Mouse (Mus musculus): ENCODE results near the gene Pcare.
"Not testable (repeated sequence)": the region's sequence is repeated elsewhere in the genome, so short reads cannot be mapped to it uniquely, and the experiment has no call there.

Gene Pcare

GRCm38 (mm10) chr17:71752831-71753230, at the start of gene Pcare:
Gene Pcare, minus strand, starts transcription at chr17:71752894.
- no peak for DNase-seq (ENCODE audit: extremely low read depth, insufficient read length, low spot score)

DNA sequence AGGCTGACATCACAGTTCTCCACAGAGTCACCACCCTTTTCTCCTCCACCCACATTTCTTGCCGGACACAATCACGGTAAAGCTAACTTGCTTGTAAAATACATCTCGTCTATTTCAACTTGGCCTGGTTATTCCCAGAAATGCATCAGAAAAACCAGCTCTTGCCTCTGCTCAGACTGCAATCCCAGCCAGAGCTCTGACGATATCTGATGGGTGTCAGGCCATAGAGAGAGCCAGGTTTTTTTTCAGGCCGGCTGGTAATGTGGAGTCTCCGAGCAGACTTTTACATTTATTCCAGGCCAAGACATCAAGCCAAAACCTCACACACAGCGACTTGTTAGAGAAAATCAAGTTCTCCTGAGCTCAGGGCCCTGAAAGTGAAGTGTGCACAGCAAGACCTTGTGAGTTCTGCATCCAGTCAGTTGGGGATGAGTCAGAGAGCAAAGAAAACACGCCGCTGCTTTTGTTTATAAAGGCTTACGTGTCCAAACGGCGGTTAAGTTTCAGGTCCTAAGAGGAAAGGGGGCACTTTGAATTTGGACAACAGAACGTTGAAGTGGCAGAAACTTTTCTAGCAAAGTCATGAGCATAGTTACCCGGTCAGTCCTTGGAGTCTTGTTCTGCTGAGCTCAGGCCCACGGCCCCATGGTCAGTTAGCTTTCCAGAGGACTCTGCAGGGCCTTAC, 43.0 kb upstream of the Pcare start:
- DNase-seq (ENCODE audit: extremely low read depth, insufficient read length, low spot score) = peak; percentile 59

- no peak for DNase-seq (ENCODE audit: extremely low read depth, insufficient read length, low spot score)
Measured at GRCm38 (mm10) chr17:71791622-71792021, 38.9 kb upstream of the Pcare start.

GRCm38 (mm10) chr17:71791109-71791508, 38.4 kb upstream of the Pcare start:
- no peak for DNase-seq (ENCODE audit: extremely low read depth, insufficient read length, low spot score)

GRCm38 (mm10) chr17:71786456-71786855, 33.8 kb upstream of the Pcare start:
- no peak for DNase-seq (ENCODE audit: extremely low read depth, insufficient read length, low spot score)

- no peak for DNase-seq (ENCODE audit: extremely low read depth, insufficient read length, low spot score)
Measured at GRCm38 (mm10) chr17:71783366-71783735, 30.7 kb upstream of the Pcare start.

DNA sequence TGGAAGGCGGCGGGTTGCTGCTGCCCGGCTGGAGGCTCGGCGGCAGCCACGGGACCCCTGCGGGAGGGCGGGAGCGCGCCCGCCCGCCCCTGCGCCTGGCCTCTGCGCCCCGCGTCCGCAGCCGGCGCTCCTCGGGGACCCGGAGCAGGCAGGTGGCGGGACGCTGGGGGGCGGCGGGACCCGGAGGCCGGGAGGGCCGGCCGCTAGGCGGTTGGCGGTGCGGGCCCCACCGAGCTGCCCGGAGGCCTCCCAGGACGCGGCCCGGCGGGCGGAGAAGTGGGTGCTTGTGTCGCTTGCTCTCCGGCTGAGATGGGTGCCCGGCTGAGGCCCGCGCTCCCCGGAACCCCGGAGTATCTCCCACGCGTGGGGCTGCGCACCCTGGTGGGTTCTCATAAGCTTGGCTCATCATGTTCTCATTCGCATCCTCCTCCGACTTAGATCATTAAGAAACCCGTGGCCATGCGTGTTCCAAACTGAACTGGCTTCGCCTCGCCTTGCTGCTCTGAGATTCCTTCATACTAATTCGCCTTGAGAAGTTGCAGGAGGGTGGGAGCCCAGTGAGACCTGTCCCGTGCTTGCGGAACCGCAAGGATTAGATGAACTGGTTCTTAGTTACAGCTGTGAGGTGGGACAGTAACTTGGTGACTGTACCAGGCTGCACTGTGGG, 30.1 kb upstream of the Pcare start:
- DNase-seq (ENCODE audit: extremely low read depth, insufficient read length, low spot score) = peak; percentile 47

- DNase-seq (ENCODE audit: extremely low read depth, insufficient read length, low spot score) = peak; percentile 42
Measured at GRCm38 (mm10) chr17:71782242-71782698, 29.6 kb upstream of the Pcare start.

DNA sequence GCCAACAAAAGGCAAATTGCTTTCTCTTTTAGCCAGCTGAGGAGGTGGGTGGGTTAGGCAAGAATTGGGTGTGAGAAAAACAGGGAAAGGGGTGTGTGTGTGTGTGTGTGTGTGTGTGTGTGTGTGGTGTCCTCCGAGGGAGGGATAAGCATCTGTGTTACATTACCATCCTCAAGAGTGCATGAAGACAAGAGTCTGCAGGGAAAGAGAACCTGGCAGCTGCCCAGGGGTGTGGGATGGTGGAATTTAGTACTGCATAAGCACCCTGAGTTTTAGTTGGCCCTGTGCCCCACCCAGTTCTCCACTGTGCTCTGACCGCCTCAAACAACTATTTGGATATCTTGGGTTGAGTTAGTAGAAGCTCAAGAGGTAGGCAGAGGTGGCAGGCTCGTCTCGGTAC, 28.3 kb upstream of the Pcare start:
- peak; percentile 73 for DNase-seq (ENCODE audit: extremely low read depth, insufficient read length, low spot score)

- no peak for DNase-seq (ENCODE audit: extremely low read depth, insufficient read length, low spot score)
Measured at GRCm38 (mm10) chr17:71780490-71780889, 27.8 kb upstream of the Pcare start.

DNA sequence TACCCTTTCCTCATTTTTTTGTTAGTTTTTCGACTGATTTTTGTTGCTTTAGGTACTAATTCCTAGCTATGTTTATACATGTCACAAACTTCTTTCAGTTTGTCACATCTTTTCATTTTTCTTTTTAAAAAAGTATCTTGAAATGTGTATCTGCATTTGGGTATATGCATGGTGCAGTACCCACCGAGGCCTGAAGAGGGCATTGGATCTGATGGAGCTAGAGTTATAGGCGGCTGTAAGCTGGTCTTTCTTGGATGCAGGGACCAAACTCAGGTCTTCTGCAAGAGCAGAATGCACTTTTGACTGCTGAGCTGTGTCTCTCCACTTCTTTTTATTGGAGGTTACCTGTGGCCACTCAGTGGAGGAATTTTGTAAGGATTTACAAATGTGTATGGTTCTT, 26.0 kb upstream of the Pcare start:
- no peak for DNase-seq (ENCODE audit: extremely low read depth, insufficient read length, low spot score)

DNA sequence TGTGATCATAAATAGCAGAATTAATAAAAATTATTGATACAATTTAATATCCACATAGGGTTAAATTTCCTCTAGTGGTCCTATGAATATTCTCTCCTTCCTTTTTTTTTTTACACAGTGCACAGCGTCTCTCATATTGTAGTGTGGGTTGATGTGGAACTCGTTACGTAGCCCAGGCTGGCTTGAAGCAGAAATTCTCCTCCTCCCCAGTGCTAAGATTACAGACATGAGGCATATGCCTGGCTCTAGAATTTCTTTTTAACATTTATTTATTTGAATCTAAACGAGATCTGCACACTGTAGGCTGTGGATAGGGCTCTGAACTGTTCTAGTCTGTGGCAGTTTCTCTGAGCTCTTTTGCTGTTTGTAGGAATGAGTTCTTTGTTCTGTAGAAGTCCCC, 22.6 kb upstream of the Pcare start:
- DNase-seq (ENCODE audit: extremely low read depth, insufficient read length, low spot score) = no peak

- no peak for DNase-seq (ENCODE audit: extremely low read depth, insufficient read length, low spot score)
Measured at GRCm38 (mm10) chr17:71774173-71774572, 21.5 kb upstream of the Pcare start.

GRCm38 (mm10) chr17:71770696-71771095, 18.0 kb upstream of the Pcare start:
- no peak for DNase-seq (ENCODE audit: extremely low read depth, insufficient read length, low spot score)

GRCm38 (mm10) chr17:71769564-71769963, 16.9 kb upstream of the Pcare start:
- no peak for DNase-seq (ENCODE audit: extremely low read depth, insufficient read length, low spot score)

DNA sequence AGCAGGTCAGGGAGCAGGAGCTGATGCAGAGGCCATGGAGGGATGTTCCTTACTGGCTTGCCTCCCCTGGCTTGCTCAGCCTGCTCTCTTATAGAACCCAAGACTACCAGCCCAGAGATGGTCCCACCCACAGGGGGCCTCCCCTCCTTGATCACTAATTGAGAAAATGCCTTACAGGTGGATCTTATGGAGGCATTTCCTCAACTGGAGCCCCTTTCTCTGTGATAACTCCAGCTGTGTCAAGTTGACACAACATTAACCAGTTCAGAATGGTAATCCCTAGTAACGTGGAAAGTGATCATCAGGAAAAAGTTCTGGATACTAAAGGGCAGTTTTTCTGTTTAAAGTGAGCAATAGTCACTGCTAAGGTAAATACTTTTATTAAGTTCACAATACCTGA, 15.5 kb upstream of the Pcare start, which contains the start of gene Clip4:
Clip4 (plus strand) TSS at position 301 of the 400 bp plus-strand sequence.
- not testable (repeated sequence) for DNase-seq (ENCODE audit: extremely low read depth, insufficient read length, low spot score)

GRCm38 (mm10) chr17:71760536-71760935, 7.8 kb upstream of the Pcare start:
- no peak for DNase-seq (ENCODE audit: extremely low read depth, insufficient read length, low spot score)

GRCm38 (mm10) chr17:71749616-71750168, 3.0 kb downstream of the Pcare start:
- no peak for DNase-seq (ENCODE audit: extremely low read depth, insufficient read length, low spot score)

DNA sequence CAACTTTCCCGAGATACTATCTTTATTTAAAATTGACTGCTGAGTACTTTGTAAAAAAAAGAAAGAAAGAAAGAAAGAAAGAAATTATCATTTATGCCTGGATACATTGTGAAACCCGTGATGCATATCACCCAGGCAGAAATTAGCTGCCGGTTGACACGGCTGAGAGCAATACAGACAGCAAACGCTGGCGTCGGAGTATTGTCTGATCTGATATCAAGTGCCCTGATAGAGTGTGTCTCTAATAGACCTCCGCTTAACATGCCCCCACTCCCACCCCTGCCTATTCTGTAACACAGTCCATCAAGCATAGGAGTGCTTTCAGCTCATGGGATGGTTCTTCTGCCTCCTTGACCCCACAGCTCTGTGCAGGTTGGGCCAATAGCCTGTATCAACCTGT, 5.1 kb downstream of the Pcare start:
- DNase-seq (ENCODE audit: extremely low read depth, insufficient read length, low spot score) = no peak

GRCm38 (mm10) chr17:71746114-71746513, 6.6 kb downstream of the Pcare start:
- no peak for DNase-seq (ENCODE audit: extremely low read depth, insufficient read length, low spot score)

DNA sequence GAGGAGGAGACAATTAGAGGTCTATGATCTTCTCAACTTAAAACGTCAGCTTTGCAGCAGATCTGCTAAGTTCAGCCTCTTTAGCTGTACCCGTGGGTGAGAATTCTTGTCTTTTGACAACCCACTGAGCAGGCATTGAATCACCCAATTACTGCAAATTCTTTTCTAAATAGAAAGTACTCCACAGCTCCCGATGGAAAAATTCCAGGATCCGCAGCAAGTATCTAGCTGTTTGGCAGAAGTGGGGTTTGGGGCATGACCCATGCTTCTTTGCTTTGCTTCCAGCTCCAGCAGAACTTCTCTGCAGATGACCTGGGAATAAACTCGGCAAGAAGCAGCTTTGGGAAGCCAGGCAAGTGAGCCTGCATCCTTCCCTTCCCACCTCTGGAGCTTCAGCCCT, 9.8 kb downstream of the Pcare start:
- no peak for DNase-seq (ENCODE audit: extremely low read depth, insufficient read length, low spot score)

DNA sequence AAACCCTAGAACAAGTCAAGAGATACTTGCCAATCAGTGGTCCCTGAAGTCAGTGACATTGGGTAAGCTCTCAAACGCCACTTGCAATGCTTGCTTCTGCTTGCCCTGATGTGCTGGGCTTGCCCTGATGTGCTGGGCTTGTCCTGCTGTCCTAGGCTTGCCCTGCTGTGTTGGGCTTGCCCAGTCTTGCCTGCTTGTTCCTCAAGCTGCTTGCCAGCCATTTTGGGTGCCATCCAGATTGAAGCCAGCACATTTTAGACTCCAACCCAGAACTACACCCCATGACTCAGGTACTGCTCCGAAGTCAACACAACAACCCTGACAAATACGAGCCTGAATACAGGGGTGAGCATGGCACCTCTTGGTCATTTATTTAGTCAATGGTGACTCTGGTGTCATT, 10.5 kb downstream of the Pcare start:
- DNase-seq (ENCODE audit: extremely low read depth, insufficient read length, low spot score) = no peak

Data from 3134 (cell line).